Mouse (Mus musculus): ENCODE results near the gene Pax7.

DNA sequence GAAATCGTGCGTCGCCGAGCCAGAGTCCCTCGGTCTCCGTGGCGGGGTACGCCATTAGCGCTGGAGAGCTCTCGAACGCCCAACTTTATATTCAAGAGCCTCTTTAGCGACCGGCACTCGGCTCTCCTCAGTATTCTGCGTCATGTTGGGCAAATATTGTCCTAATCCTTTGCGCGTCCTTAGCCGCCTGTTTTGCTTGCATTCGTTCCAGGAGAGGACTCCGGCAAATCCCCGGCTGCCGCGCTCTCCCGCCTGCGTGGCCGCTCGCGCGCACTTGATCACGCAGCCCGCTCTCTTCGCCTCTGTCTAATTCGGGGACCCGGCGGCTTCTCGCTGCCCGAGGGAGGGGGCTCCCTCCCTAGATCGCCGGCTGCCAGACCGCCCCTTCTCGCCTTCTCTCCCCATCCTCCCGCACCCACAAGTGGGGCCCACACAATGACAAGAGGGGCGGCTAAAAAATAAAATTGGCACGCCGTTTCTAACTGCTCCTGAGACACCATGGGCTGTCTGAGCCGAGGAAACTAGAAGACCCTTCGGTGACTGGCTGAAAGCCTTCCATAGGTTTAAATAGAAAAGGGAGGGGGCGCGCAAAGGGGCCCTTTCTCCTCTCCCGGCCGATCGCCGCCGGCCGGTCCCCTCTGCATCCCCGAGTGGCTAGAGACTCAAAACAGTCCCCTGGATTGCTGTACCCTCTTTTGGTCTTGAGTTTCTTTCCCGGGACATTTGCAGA lies 1.7 kb downstream of the Pax7 start:
- TF ChIP-seq POLR2A (IDR thresholded peaks at IDR 0.05; ENCODE audit: insufficient read length, low read depth) (no peak), CEBPB (IDR thresholded peaks at IDR 0.05; ENCODE audit: insufficient read depth, poor library complexity, severe bottlenecking) (no peak)

All from myocyte (in vitro differentiated cells).